Mouse (Mus musculus): ENCODE data around the gene Gm38392.

Gm38392 gene

GRCm38 (mm10) chr3:88198505-88199020, 88.4 kb downstream of the Gm38392 start:
- no peak for DNase-seq

- no peak for DNase-seq
Measured at GRCm38 (mm10) chr3:88197741-88198504, 89.1 kb downstream of the Gm38392 start.
